Mouse (Mus musculus): ENCODE results near the gene Krtap13-1. TPM values are rescaled to one million over a fixed set of nuclear protein-coding genes. Genes with fewer than 3 reads are reported as not detected.
"Not testable (repeated sequence)": the region's sequence is repeated elsewhere in the genome, so short reads cannot be mapped to it uniquely, and the experiment has no call there.

Krtap13-1 gene
- polyA plus RNA-seq, 1 experiment from 2014 or later, result not detected

DNA sequence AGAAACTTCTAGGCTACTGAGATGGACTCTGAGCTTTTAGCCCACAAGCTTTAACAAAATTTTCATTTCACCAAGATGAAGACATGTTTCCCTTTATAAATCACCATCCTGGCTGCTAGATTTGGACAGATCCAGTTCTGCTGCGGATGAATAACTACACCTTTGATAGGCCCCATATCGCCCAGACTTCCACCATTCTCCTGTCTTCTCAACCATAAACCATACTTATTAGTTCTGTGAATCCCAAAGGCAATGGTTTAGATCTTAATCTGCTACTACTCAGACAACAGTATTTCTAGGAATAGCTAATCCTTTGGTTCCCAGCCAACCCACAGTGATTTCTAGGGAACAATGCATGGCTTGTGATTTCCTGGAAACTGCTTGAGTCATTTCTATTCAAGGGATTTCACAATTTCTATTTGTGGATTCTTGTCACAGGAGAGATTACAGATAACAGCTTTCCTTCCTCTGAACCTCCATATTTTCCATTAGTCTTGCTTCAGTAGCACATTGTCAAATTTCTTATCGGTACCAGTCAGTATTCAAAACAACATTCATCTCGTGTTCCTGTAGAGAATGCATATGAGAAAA lies 16.2 kb downstream of the Krtap13-1 start:
- no peak for ATAC-seq (ENCODE audit: insufficient number of reproducible peaks, low FRiP score)
- Histone ChIP-seq H3K27ac (ENCODE audit: poor library complexity, severe bottlenecking) (no peak overlapping the region), H3K4me2 (no peak overlapping the region), H3K4me3 (no peak overlapping the region), H3K9ac (no peak overlapping the region), H3K4me1 (replicated peaks) (no peaks in the 10 kb centered on the region), H3K9me3 (replicated peaks) (no peaks in the 10 kb centered on the region), H3K27me3 (replicated peaks) (no peaks in the 10 kb centered on the region), H3K36me3 (no peaks in the 10 kb centered on the region)
- 68% methylated on average over 4 of the region's 4 CpGs for WGBS

DNA sequence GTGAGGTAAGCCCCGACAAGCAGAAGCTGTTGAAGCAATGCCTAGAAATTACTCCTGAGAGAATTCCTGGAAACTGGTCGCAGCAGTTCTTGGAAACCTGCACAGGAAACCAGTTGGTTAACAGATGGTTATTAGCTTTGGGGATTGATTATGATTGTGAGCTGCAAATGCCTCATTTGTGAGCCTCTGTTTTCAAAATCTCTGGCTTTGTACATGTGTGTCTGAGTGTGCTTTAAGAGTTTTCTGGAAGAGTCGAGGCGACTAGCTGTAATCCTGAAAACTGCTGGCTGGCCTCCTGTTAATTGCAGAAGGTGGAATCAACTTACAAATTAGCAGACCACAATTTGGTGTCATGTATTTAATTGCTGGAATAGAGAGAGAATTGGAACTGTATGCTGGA lies 19.3 kb downstream of the Krtap13-1 start:
- Histone ChIP-seq H3K27ac (ENCODE audit: poor library complexity, severe bottlenecking) (no peak overlapping the region), H3K9ac (no peak overlapping the region), H3K4me2 (no peak overlapping the region), H3K36me3 (no peaks in the 10 kb centered on the region), H3K4me3 (no peak overlapping the region), H3K27me3 (replicated peaks) (no peaks in the 10 kb centered on the region), H3K9me3 (replicated peaks) (no peaks in the 10 kb centered on the region), H3K4me1 (replicated peaks) (no peaks in the 10 kb centered on the region)
- WGBS, result 64% methylated on average over 4 of the region's 4 CpGs
- no peak for ATAC-seq (ENCODE audit: insufficient number of reproducible peaks, low FRiP score)

DNA sequence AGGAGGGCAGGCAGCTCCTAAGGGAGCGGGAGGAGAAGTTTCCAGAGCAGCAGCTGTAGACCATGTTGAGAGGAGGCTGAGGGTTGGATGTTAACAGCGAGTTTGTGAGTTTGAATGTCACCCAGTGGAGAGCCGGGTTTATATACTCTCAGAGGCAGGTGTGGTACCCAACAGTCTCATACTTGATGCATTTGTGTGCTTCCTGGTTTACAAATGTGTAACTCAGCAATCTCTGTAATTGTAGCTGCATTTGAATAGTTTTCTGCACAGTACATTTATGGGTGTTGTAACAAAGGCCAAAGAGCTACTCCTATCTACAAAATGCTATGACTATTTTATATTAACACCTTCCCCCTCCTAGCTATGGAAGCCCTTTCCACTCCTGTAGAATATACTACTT lies 22.9 kb downstream of the Krtap13-1 start, which contains the start of gene Krtap13:
Gene Krtap13, minus strand, starts transcription at position 101 of the 400 bp plus-strand sequence.
- H3K36me3 ChIP-seq; H3K9me3 ChIP-seq (replicated peaks); H3K27ac ChIP-seq (ENCODE audit: poor library complexity, severe bottlenecking); H3K4me1 ChIP-seq (replicated peaks); H3K27me3 ChIP-seq (replicated peaks); H3K9ac ChIP-seq; H3K4me3 ChIP-seq; H3K4me2 ChIP-seq; ATAC-seq (ENCODE audit: insufficient number of reproducible peaks, low FRiP score): not testable (repeated sequence)
- 69% methylated on average over 3 of the region's 3 CpGs for WGBS

DNA sequence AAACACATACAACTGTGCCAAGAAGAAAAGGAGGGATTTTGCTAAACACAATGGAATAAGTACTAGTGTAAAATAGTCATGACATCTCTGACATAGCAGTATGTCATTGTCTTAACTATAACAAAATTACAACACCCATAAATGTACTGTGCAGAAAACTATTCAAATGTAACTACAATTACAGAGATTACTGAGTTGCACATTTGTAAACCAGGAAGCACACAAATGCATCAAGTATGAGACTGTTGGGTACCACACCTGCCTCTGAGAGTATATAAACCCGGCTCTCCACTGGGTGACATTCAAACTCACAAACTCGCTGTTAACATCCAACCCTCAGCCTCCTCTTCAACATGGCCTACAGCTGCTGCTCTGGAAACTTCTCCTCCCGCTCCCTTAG lies 29.9 kb downstream of the Krtap13-1 start, which contains the start of gene 2310034C09Rik:
Gene 2310034C09Rik, plus strand, starts transcription at position 301 of the 400 bp plus-strand sequence.
- not testable (repeated sequence) for H3K9me3 ChIP-seq (replicated peaks); H3K4me1 ChIP-seq (replicated peaks); ATAC-seq (ENCODE audit: insufficient number of reproducible peaks, low FRiP score); H3K27ac ChIP-seq (ENCODE audit: poor library complexity, severe bottlenecking); H3K9ac ChIP-seq; H3K4me2 ChIP-seq; H3K36me3 ChIP-seq; H3K4me3 ChIP-seq; H3K27me3 ChIP-seq (replicated peaks)
- 81% methylated on average over 3 of the region's 3 CpGs for WGBS

DNA sequence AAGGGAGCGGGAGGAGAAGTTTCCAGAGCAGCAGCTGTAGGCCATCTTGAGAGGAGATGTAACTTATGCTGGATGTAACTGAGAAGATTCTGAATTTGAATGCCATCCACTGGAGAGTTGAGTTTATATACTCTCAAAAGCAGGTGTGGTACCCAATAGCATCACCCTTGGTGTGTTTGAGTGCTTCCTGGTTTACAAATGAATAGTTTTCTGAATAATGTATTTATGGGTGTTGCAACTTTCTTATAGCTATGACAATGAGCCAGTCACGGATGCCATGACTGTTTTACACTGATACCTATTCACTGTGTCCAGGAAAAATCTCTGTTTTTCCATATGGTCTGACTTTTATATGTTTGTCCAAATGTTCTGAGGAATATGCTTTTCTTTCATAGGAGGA lies 45.4 kb downstream of the Krtap13-1 start, which contains the start of gene 2310057N15Rik:
Gene 2310057N15Rik, minus strand, starts transcription at position 101 of the 400 bp plus-strand sequence.
- Histone ChIP-seq H3K27ac (ENCODE audit: poor library complexity, severe bottlenecking) (no peak within 1 kb of the TSS), H3K4me1 (replicated peaks) (no peaks in the 10 kb centered on the region), H3K4me2 (no peak within 1 kb of the TSS), H3K36me3 (no peaks in the 10 kb centered on the region), H3K9me3 (replicated peaks) (peaks cover 2% of the 10 kb centered on the region; the same call in 1 of the 2 replicates), H3K9ac (no peak within 1 kb of the TSS), H3K27me3 (replicated peaks) (no peaks in the 10 kb centered on the region), H3K4me3 (no peak within 1 kb of the TSS)
- 70% methylated on average over 2 of the region's 2 CpGs for WGBS
- no peak for ATAC-seq (ENCODE audit: insufficient number of reproducible peaks, low FRiP score)

DNA sequence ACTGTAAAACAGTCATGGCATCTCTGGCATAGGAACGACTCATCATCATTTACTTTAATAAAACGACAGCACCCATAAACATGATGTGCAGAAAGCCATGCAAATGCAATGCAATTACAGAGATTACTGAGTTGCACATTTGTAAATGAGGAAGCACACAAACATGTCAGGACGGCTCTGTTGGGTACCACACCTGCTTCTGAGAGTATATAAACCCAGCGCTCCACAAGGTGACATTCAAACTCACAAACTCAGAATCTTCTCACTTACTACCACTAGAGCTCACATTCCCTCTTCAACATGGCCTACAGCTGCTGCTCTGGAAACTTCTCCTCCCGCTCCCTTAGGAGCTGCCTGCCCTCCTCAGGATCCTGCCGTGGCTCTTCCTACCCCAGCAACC lies 48.9 kb downstream of the Krtap13-1 start, which contains the start of gene Gm5965:
Gene Gm5965, plus strand, starts transcription at position 301 of the 400 bp plus-strand sequence.
- no peak within 1 kb of the TSS for H3K4me3 ChIP-seq
- ATAC-seq (ENCODE audit: insufficient number of reproducible peaks, low FRiP score), result no peak

More for the DNA sequence above, 48.9 kb downstream of the Krtap13-1 start, which contains the start of gene Gm5965:
- H3K9me3 ChIP-seq (replicated peaks), result peaks cover 2% of the 10 kb centered on the region; the same call in 1 of the 2 replicates
- H3K27ac ChIP-seq (ENCODE audit: poor library complexity, severe bottlenecking), result no peak within 1 kb of the TSS
- 75% methylated on average over 6 of the region's 6 CpGs for WGBS
- H3K4me2 ChIP-seq, result no peak within 1 kb of the TSS
- H3K36me3 ChIP-seq, result no peaks in the 10 kb centered on the region
- no peaks in the 10 kb centered on the region for H3K27me3 ChIP-seq (replicated peaks)
- no peak within 1 kb of the TSS for H3K9ac ChIP-seq
- no peaks in the 10 kb centered on the region for H3K4me1 ChIP-seq (replicated peaks)

Other genes with a start within 250 kb of the Krtap13-1 start
- not detected in 2 replicates for gene Cldn17, start 221.9 kb upstream of the Krtap13-1 start, polyA plus RNA-seq (2016; fragmentation: Nextera tagmentation; extraction: Ambion mirVana)
- gene Cldn8, start 165.7 kb upstream of the Krtap13-1 start, polyA plus RNA-seq (2016; fragmentation: Nextera tagmentation; extraction: Ambion mirVana), result 0.34 TPM in 1 of 2 replicates, not detected in the other
- gene Krtap24-1, start 116.6 kb upstream of the Krtap13-1 start, polyA plus RNA-seq (2016; fragmentation: Nextera tagmentation; extraction: Ambion mirVana), result not detected in 2 replicates
- gene 2310079G19Rik, start 101.2 kb upstream of the Krtap13-1 start, polyA plus RNA-seq (2016; fragmentation: Nextera tagmentation; extraction: Ambion mirVana), result not detected in 2 replicates
- gene Krtap26-1, start 81.1 kb upstream of the Krtap13-1 start, polyA plus RNA-seq (2016; fragmentation: Nextera tagmentation; extraction: Ambion mirVana), result not detected in 2 replicates
- not detected in 2 replicates for gene Krtap27-1, start 57.2 kb upstream of the Krtap13-1 start, polyA plus RNA-seq (2016; fragmentation: Nextera tagmentation; extraction: Ambion mirVana)
- not detected in 2 replicates for gene 2310061N02Rik, start 20.9 kb upstream of the Krtap13-1 start, polyA plus RNA-seq (2016; fragmentation: Nextera tagmentation; extraction: Ambion mirVana)
- not detected in 2 replicates for gene Krtap13, start 22.8 kb downstream of the Krtap13-1 start, polyA plus RNA-seq (2016; fragmentation: Nextera tagmentation; extraction: Ambion mirVana)
- gene 2310034C09Rik, start 30.0 kb downstream of the Krtap13-1 start, polyA plus RNA-seq (2016; fragmentation: Nextera tagmentation; extraction: Ambion mirVana), result not detected in 2 replicates
- gene 2310057N15Rik, start 45.3 kb downstream of the Krtap13-1 start, polyA plus RNA-seq (2016; fragmentation: Nextera tagmentation; extraction: Ambion mirVana), result not detected in 2 replicates
- gene Gm5965, start 49.0 kb downstream of the Krtap13-1 start, polyA plus RNA-seq (2016; fragmentation: Nextera tagmentation; extraction: Ambion mirVana), result not detected in 2 replicates
- not detected in 2 replicates for gene Gm20741, start 83.4 kb downstream of the Krtap13-1 start, polyA plus RNA-seq (2016; fragmentation: Nextera tagmentation; extraction: Ambion mirVana)
- not detected in 2 replicates for gene Krtap15, start 91.4 kb downstream of the Krtap13-1 start, polyA plus RNA-seq (2016; fragmentation: Nextera tagmentation; extraction: Ambion mirVana)
- gene Krtap14, start 97.3 kb downstream of the Krtap13-1 start, polyA plus RNA-seq (2016; fragmentation: Nextera tagmentation; extraction: Ambion mirVana), result not detected in 2 replicates
- not detected in 2 replicates for gene Krtap19-1, start 140.5 kb downstream of the Krtap13-1 start, polyA plus RNA-seq (2016; fragmentation: Nextera tagmentation; extraction: Ambion mirVana)
- not detected in 2 replicates for gene Krtap19-2, start 145.4 kb downstream of the Krtap13-1 start, polyA plus RNA-seq (2016; fragmentation: Nextera tagmentation; extraction: Ambion mirVana)
- not detected in 2 replicates for gene Krtap19-3, start 149.2 kb downstream of the Krtap13-1 start, polyA plus RNA-seq (2016; fragmentation: Nextera tagmentation; extraction: Ambion mirVana)
- not detected in 2 replicates for gene Krtap19-4, start 156.2 kb downstream of the Krtap13-1 start, polyA plus RNA-seq (2016; fragmentation: Nextera tagmentation; extraction: Ambion mirVana)
- not detected in 2 replicates for gene Krtap19-5, start 167.6 kb downstream of the Krtap13-1 start, polyA plus RNA-seq (2016; fragmentation: Nextera tagmentation; extraction: Ambion mirVana)
- gene Krtap19-9b, start 203.4 kb downstream of the Krtap13-1 start, polyA plus RNA-seq (2016; fragmentation: Nextera tagmentation; extraction: Ambion mirVana), result not detected in 2 replicates
- gene Krtap16-3, start 234.0 kb downstream of the Krtap13-1 start, polyA plus RNA-seq (2016; fragmentation: Nextera tagmentation; extraction: Ambion mirVana), result not detected in 2 replicates